Mouse (Mus musculus): Measurements from ENCODE around the gene Cela3a.
A peak's percentile ranks its signal among the peaks of the same experiment; 100 is the strongest.
"Not testable (repeated sequence)": the region's sequence is repeated elsewhere in the genome, so short reads cannot be mapped to it uniquely, and the experiment has no call there.

The Cela3a gene

DNA sequence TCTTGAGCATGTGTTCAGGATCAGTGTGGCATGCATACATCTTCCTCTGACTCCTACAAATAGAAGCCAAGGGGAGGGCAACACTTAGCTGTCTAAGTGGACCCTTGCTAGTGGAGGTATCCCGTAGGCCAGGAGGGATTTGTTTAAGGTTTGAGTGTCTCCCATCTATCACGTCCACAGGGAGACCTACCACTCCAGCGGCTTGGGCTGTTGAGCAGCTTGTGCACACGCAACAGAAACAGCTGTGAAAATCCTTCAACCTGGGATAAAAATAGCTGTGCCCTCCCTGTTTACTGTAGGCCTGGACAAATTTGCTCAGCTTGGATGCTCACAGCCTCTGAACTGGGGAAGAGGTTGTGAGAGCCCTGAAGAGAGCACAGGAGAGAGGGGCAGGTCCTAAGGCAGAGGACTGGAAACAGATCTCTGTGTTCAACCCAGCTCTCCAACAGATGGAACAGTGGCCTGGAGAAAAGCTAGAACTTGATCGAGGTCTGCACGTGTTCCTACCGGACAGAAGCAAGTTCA, 2.7 kb upstream of the Cela3a start:
- not testable (repeated sequence) for DNase-seq

DNA sequence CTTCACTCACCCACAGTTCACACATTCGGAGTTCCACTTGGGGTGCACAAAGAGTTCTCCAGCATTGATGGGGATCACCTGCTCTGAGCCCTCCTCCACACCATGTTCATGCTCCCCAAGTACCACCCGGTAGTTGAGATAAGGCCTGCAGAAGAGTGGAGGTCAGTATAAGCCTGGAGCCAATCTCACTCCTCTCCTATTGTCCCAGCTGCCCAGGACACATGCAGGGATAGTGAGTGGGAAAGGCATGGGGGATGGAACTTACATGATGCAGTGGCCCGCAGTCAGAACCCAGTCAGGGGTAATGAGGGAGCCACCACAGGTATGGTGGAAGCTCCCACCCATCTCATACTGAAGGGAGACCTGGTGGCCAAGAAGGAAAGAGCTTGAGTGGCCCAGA, 4.0 kb downstream of the Cela3a start:
- no peak for DNase-seq

DNA sequence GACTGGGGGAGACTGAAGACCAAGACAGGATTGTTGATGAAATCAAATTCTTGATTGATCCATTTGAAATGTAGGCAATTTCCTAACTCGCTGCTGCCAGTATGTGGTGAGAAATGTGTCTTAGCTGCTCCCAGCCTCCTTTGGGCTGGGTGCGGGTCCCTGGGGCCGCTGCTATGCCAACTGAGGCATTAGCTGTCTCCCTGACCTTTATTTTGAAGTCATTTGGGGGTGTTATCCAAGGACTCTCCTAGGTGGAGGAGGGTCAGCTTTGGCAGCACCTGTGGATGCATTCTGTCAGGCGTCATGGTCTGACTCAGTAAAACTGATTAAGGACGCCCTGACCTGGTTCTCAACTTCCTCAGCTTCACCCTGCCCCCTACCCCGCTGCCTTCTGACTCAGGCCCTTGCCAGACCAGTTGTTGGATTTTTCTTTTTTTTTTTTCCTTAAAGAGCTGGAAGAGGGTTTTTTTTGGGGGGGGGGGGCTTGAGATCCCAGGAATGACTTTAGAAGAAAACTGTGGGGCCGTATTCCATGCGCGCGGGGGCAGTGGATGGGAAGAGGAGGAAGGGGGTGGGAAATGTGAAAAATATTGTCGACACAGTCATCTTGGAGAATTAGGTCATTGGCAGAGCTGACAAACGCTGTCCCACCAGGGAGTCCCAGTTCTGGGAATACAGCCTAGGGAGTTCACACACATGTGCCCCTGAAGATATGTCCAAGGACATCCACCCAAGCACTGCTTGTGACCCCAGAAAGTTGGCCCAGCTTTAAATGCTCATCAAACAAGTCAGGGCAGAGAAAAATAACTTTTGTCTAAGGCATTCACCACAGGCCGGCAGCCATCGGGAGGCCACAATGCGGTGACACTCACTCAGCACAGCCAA, 12.7 kb downstream of the Cela3a start:
- DNase-seq = no peak

DNA sequence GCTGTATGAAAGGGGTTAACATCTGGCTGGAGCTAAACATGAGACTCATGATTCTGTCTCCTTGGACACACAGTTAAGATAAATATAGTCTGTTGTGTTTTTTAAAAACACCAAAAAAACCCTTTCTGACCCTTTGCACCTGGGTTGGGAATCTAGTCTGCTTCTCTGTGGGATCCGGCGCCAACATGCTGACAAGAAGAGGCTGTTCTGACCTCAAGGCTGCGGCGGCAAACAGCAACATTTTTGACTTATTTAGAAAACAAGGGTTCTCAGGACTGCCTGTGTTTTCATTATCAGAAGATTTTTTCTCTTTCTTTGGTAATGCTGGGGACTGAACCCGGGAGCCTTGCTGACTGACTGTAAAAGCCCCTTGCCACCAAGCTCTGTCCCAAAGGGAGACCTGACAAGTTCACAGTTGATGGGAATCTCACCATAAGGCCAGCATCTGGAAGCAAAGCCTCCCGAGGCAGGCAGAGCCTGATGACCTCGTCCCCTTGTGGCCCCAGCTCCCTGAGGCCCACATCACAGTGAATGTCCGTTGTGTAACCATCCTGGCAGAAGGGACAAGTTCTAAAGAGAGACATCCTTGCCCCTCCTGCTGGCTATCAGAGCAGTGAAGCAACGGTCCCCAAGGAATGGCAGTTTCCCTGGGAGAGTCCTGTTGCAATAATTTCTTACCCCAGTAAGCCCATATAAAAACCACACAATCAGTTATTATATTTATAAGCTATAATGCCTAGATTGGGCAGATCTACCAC, 16.0 kb downstream of the Cela3a start:
- no peak for DNase-seq

DNA sequence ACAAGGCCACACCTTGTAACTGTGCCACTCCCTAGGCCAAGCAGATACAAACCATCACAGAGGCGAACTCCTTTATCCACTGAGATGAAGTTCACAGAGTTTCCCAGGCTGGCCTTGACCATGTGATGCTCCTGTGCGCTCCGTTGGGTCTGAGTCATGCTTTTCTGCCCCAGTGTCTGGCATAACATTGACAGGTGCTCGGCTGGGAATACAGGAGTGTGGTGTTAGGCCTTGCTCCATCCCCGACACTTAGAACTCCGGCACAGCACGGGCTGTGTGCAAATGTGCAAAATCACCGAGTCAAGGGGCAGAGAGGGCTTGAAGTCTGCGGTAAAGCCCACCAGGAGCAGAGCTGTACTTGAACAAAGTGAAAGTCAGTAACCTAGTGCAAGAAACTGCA, 16.7 kb downstream of the Cela3a start:
- DNase-seq = no peak

DNA sequence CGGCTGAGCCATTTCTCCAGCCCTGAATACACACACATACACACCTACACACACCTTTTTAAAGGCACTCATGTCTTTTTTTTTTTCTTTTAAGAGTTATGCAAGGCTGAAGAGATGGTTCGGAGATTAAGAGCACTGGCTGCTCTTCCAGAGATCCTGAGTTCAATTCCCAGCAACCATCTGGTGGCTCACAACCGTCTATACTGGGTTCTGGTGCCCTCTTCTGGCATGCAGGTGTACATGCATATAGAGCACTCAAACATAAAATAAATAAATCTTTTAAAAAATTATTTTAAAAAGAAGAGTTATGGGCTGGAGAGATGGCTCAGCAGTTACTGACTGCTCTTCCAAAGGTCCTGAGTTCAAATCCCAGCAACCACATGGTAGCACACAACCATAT, 18.3 kb downstream of the Cela3a start:
- no peak for DNase-seq

DNA sequence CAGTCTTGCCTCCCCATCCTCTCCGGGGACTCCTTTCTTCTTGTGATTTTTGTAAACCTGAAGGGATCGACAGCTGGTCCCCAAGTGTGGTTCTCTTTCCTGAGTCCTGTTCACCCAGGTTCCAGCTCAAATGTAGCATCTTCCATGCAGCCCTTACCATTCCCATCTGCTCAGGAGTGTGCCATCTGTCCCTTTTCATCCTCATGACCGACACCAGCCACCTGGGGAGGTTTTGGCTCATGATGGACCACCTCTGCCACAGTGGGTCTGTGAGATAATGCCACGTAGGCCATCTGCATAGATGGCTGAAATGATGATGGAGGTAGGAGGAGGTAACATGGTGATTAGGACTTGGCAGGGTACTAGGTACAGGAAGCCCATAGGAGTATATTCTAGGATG, 19.4 kb downstream of the Cela3a start:
- no peak for DNase-seq

DNA sequence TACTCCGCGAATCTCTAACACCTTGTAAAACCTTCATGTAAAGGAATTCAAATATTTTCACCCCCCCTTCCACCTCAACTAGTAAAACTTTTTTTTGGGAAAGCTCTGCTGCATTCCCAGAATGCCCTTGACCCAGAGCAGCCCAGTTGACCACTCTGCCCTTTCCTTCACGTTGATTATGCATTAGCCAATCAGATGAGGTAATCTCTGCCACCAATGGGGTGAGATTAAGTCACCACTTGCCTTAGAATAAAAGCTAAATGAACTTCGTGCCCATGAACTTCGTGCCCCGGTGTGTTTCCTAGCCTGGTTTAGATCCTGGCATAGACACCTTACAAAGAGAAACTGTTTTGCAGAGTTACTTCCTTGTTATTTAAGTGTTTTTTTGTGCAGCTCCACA, 20.6 kb downstream of the Cela3a start:
- no peak for DNase-seq

DNA sequence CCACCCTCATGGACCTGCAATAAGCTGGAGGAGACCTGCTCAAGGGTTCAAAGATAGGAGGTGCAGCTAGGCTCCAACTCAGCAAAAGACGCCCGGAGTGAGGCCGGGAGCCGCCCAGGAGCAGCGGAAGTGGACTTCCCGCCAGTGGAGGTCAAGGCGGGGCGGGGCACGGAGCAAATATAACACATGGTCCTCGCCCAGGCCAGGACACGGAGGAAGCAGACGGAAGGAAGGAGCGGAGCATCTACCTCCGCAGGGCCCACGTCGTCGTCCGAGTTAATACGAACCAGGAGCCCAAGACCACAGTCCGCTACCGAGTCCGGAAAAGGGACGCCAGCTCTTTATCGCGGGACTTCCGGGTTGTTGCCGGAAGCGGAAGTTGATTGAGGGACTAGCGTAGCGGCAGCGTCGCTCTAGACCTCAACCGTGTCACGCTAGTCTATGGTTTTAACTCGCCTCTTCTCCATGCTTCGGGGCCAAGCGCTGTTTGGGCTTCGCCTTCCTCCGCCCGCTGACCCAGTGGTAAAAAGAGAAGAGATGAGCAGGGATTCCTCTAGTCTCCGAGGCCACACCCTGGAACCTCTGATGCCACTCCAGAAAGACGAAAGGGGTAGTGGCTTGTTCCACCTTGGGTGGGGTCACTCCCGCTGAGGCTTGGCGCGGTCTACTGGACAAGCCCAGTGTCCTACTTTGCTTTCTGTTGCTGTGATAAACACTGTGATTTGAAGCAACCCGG, 21.4 kb downstream of the Cela3a start:
- DNase-seq = peak; percentile 74

DNA sequence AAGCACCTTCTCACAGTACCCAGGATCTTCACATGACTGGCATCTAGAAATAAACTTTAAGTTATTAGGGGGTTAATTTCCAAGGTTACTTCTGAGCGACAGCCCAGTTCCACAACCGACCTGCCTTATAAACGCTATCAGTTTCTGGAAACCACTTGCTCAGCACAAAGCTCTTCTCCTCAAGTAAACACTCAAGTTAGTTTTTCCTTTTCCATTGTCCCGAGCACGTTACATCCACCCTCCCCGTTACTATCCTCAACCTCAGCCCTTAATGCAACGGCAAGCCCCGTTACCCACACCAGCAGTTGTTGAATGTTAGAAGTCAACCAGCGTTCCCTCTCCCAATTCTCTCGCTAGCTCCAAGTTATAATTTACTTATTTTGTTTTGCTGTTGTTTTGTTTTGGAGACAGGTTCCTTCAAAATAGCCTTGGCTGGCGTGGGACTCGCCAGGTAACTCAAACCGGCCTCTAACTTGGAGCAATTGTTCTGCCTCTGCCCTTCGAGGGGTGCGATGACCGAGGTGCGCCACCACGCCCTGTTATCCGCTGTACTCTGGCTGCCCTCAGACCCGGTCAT, 22.0 kb downstream of the Cela3a start:
- DNase-seq = no peak

DNA sequence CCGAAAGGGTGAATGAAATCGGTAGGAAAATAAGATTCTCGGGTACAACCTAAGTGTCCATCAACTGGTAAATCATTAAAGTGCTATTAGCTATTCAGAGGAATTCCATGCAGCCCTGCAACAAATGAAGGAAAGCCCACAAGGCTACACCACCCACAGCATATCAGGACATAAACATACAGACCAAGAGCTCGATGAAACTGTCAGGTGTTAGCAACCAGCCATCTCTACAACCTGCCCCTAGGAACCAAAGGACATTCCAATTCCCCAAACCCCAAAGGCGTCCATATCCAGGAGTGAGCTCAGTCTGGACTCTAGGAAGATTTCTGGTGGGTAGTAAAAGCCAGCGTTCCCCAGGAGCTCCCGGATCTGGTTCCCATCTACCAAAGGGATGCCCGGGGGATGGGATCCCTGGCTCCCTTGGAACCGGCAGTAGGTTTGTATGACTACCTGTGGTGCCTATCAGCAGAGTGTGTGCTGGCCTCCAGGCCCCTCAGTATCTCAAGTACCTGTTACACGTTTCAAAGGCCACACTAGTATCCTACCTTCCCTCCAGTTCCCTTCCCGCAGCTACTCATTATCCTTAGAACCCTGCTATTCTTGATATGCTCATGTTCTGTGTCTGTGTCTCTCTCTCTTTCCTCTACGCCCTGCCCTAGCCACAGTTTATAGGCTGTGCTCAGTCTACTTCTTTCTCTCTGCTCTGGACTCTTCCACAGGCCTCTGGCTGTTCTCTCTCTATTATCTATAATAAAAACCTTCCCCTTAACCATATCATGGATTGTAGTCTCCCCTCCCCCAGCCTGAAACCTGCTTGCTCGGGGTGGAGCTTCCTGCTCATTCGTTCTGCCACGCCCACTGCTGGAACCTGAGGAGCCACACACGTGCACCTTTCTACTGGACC, 28.6 kb downstream of the Cela3a start:
- DNase-seq = no peak

DNA sequence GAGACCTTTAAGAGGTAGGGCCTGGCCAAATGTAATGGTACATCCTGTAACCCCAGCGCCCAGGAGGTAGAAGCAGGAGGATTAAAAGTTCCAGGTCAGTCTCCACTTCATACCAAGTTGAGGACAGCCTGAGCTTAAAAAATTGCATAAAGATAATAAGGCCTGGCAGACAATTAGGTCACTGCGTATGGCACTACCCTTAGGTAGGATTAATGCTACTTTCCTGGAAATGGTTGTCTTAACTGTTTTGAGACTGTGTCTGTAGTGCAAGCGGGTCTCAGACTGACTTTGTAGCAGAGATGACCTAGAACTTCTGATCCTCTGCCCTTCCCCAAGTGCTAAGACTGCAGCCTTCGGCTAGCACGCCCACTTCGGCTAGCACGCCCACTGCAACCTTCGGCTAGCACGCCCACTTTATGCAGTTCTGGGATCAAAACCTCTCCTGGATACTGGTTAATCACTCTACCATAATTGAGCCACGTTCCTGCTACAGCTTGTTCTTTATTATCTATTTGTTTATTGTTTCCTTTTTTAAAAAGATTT, 29.8 kb downstream of the Cela3a start:
- no peak for DNase-seq

DNA sequence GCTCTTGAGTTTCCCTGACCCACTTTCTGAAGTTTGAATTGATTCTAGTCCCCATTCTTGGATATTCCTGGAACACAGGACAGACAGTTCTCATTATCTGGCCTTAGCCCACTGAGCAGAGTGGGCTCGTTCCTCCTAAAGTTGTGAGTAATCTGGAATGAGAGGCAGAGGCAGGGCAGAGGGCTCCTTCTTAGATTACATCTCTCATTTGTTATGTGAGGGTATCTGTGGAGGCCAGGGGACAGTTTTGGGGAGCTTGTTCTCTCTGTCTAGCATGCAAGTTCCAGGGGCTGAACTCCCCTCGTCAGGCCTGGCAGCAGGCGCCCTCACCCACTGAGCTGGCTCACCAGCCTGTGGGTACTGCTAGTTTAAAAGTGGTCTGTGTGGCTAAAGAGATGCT, 30.5 kb downstream of the Cela3a start:
- DNase-seq = no peak

DNA sequence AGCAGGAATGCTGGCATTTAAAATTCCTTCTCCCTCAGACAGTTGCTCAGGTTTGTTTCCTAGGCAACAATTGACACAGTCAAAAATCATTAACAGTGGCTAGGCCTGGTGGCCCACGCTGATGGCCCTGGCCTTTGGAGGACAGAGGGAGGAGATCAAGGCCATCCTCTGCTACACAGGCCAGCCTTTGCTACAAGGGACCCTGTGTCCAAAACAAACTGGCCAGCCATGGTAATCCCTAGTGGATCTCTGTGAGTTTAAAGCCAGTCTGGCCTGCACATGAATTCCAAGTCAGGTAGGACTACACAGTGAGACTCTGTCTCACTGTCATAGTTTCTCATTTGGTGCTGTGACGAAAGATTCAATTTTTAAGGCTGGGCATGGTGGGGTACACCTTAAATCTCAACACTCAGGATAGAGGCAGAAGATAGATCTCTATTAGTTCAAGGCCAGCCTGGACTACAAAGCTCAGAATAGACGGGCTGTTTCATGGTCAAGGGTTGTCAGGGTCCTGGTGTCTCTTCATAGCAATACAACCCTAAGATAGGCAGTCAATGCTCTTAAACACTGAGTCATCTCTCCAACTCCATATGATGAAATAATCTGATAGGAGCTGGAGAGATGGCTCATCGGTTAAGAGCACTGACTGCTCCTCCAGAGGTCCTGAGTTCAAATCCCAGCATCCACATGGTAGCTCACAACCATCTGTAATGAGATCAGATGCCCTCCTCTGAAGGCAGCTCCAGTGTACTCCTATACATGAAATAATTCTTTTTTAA, 31.9 kb downstream of the Cela3a start:
- no peak for DNase-seq

DNA sequence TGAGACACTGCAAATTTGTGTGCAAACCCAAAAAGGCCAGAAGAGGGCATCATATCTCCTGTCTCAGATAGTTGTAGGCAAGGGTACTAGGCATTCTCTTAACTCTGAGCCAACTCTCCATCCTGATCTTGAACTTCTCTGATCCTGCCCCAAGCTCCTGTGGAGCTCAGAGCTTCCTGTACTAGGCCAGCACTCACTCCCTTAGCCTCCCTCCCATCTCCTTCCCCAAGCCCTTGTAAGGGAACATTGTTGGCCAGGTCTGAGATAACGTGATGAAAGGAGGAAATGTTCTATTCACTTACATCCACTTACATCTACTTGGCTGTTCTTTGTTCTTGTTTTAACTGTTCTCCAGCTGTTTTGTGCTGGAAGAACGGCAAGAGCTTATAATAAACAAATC, 32.8 kb downstream of the Cela3a start:
- DNase-seq = no peak

DNA sequence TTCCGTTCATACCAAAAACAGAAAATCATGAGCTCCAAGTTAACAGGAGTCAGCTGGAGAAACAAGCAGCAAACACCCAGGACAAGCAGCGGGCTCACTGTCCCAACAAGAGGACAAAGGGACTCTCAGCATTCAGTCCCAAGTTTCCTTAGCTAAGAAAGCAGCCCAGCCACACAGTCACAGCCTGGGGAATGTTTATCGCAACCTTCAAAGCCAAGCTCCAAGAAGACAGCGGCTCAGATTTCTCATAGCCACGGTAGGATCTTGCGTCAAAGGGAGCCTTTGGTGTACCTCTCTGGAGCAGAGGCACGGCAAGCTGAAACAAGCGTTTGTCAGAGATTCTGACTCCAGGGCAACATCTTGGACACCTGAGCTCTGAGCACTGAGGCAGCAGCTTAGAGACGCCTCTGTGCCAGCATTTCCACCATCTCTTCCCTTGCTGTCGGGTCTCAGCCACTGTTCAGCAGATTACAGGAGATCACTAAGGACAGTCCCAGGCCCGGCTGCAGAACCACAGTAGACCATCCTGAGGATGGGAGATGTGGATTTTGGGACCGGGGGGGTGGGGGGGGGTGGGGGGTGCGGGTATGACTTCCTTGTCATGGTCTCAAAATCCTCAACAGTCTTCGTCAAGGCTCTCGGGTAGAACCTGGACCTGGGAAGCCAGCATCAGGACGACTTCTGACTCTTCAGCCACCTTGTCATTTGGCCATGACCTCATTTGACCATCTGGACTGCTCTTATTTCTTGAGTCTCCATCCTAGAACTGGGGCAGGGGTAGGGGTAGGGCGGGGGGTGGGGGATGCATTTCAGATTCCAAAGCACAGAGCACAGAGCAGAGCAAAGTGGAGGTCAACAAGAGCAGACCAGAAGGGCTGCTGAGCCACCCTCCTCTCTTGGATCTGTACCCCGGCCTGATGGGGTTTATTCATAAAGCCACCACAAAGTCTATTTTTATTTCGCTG, 34.0 kb downstream of the Cela3a start:
- no peak for DNase-seq

DNA sequence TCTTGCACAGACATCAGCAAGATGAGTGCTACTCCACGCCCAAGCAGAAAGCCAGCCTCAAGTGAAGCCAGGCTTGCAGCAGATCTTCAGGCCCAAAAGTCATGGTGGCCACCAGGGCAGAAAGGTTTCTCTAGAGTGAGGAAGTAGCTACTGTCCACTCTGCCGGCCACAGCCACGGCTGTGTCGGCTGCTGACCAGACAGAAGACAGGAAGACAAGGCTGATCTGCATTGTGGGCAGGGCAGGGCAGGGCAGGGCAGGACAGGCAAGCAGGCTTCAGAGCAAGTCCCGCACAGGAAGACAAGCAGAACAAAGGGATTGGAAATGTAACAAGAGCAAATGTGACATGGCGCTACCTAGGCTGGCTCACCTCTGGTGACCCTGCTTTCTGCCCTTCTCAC, 35.9 kb downstream of the Cela3a start:
- DNase-seq = no peak

DNA sequence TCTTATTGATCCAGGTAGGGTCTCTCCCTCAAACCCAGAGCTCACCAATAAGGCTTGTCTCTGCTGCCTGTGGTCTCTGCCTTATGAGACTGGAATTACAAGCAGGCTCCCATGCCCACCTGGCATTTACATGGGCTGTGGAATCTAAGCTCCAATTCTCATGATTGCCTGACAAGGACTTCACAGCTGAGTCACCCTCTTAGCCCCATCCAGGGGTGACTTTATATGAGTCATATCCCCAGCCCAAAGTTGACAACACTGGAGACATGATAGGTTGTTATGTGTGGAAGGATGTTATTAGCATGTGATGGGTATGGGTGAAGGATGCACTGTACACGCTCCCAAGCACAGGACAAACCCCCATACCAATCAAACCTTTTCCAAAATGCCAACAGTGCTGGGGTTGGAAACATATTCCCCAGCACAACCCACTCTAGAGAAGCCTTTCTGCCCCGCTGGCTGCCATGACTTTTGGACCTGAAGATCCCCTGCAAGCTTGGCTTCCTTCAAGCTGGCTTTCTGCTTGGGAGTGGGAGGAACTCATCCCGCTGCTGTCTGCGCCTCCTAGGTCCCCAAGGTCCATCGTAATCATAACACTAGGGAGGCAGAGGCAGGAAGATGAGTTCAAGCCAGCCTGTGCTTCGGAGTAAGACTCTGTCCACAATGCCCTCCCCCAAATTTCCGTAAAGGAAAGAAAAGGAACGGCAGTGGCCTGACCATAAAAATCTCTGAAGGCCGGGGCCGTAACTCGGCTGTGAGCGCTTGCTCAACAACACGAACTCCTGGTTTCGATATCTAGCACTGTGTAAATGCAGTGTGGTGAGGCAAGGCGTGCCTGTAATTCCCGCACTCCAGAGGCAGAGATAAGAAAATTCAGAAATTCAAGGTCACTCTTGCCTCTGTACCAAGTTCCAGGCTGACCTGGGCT, 37.7 kb downstream of the Cela3a start:
- no peak for DNase-seq

Measured in right cerebral cortex, postnatal 14 days (tissue).